Mouse (Mus musculus) stomach, postnatal 0 days (tissue): ENCODE data around the gene Slc2a3. TPM values are rescaled to one million over a fixed set of nuclear protein-coding genes. Genes with fewer than 3 reads are reported as not detected.

Source experiments
- ATAC-seq: fragments of 200-750 bp; cut with Nextera tagmentation; 2 replicates; pipeline ENCODE4 v1.8.0; 2017; ENCODE audit not compliant: low FRiP score, low TSS enrichment
- DNase-seq: peaks from one replicate; pipeline ENCODE4 v3.0.0-alpha.2; 2016; ENCODE audit warnings: low spot score
- H3K27ac ChIP-seq: fragments of 300-500 bp; sonication (generic); replicated peaks from 2 replicates; pipeline ENCODE4 v1.5.1; 2014; ENCODE audit warnings: mild to moderate bottlenecking, control low read depth
- H3K27me3 ChIP-seq: fragments of 300-500 bp; sonication (generic); 2 replicates; pipeline ENCODE4 v1.6.1; 2014; ENCODE audit warnings: low read length; ENCODE audit not compliant: control insufficient read depth, insufficient read depth
- H3K36me3 ChIP-seq: fragments of 300-500 bp; sonication (generic); 2 replicates; pipeline ENCODE4 v1.6.1; 2014; ENCODE audit warnings: low read length, mixed read lengths; ENCODE audit not compliant: control insufficient read depth, insufficient read depth
- H3K4me1 ChIP-seq: fragments of 300-500 bp; sonication (generic); replicated peaks from 2 replicates; pipeline ENCODE4 v1.6.1; 2014; ENCODE audit warnings: antibody characterized with exemption; ENCODE audit not compliant: control insufficient read depth, insufficient read depth
- H3K4me2 ChIP-seq: fragments of 300-500 bp; sonication (generic); replicated peaks from 2 replicates; pipeline ENCODE4 v1.6.1; 2014; ENCODE audit warnings: low read depth, mild to moderate bottlenecking, control low read depth, moderate library complexity
- H3K4me3 ChIP-seq: fragments of 300-500 bp; sonication (generic); 2 replicates; pipeline ENCODE4 v1.5.1; 2014; ENCODE audit warnings: low read depth, low read length, control low read depth
- H3K9ac ChIP-seq: fragments of 300-500 bp; sonication (generic); 2 replicates; pipeline ENCODE4 v1.6.1; 2014; ENCODE audit warnings: mild to moderate bottlenecking, low read length, control low read depth, mixed read lengths
- H3K9me3 ChIP-seq: fragments of 300-500 bp; sonication (generic); 2 replicates; pipeline ENCODE4 v1.6.1; 2016; ENCODE audit warnings: low read length; ENCODE audit not compliant: control insufficient read depth
- CTCF ChIP-seq: IDR thresholded peaks from 2 replicates; pipeline ENCODE4 v1.5.1; 2016; ENCODE audit warnings: antibody characterized with exemption, low read depth, mild to moderate bottlenecking, moderate library complexity
- EP300 ChIP-seq: optimal IDR thresholded peaks from 2 replicates; pipeline ENCODE3; 2016; ENCODE audit warnings: antibody characterized with exemption
- WGBS: fragments of 180-500 bp; shearing (Covaris S2); extraction: QIAGEN DNeasy Blood & Tissue Kit; methylation state at CpG from one replicate; pipeline ENCODE4 v1.1.7; 2014; 5-methylcytosine and 5-hydroxymethylcytosine counted together
- microRNA-seq: library from miRNA; unstranded; fragments of <30 nt; microRNA quantifications from one replicate; pipeline ENCODE4, GENCODE M21; 2016
- polyA plus RNA-seq: library from polyadenylated mRNA; unstranded; fragments of >200 nt; fragmentation: Nextera tagmentation; extraction: Ambion mirVana; gene quantifications from 2 replicates; pipeline ENCODE4 v1.2.1, GENCODE M21; 2015

Gene Slc2a3
- polyA plus RNA-seq, 1 experiment from 2014 or later: 3.3 TPM

DNA sequence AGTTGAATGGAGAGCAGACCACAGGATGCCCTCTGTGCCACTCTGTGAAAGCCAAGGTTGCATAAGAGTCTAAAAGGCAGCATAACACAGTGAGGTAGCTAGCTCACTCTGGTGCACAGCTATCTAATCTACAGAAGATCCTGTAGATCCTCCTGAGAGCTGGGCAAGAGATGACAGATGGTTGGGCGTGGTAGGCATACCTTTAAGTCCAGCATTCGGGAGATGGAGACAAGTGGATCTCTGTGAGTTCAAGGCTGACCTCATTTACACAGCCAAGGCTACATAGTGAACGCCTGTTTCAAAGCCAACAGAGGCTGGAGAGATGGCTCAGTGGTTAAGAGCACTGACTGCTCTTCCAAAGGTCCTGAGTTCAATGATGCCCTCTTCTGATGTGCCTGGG lies 106.0 kb downstream of the Slc2a3 start:
- 87% methylated on average over 3 of the region's 3 CpGs for WGBS
- H3K36me3 ChIP-seq: no peaks in the 10 kb centered on the region
- TF ChIP-seq EP300: no peak
- TF ChIP-seq CTCF: no peak

DNA sequence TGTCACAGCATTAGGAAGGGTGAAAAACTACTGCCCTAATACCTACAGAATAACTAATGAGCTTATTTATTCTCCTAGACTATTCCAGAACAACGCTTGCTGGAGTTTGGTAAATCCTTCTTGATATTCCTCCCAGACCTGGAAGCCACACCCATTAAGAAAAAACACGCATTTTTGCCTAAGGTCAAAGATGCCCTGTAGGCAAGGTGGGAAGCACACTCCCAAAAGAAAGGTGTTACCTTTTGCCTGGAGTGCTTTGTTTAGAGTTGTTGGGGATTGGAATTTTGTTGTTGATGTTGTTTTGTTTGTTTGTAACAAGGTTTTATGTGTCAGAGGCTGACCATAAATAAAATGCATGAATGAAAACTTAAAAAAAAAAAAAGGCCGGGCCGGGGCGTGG lies 111.4 kb downstream of the Slc2a3 start:
- H3K9me3 ChIP-seq: no peaks in the 10 kb centered on the region
- WGBS: 75% methylated on average over 5 of the region's 5 CpGs

More for the DNA sequence above, 106.0 kb downstream of the Slc2a3 start:
- no peaks in the 10 kb centered on the region for H3K27me3 ChIP-seq
- H3K9ac ChIP-seq: no peak overlapping the region
- no peaks in the 10 kb centered on the region for H3K9me3 ChIP-seq
- H3K4me2 ChIP-seq: no peak overlapping the region
- no peak for DNase-seq
- no peaks in the 10 kb centered on the region for H3K4me1 ChIP-seq
- no peak for ATAC-seq
- H3K4me3 ChIP-seq: no peak overlapping the region
- no peak overlapping the region for H3K27ac ChIP-seq

DNA sequence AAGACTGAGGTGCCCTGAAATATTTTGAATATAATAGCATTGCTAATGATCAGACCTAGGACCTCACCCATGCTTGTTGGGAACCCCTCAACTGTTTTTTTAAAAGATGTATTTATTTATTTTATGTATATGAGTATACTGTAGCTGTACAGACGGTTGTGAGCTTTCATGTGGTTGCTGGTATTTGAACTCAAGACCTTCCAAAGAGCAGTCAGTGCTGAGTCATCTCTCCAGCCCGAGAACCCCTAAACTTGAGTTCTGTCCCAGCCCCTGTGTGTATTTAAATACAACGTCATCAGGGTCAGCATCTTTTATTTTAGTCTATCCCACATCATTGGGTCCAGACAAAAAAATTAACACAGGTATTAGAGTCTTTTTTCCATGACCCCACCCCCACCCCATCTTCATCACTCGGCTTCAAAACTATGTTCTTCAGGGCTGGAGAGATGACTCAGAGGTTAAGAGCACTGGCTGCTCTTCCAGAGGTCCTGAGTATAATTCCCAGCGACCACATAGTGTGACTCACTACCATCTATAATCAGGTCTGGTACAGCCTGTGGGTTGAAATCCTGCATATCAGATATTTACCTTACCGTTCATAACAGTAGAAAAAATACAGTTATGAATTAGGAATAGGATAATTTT lies 111.9 kb downstream of the Slc2a3 start:
- no peaks in the 10 kb centered on the region; the same call in 1 of the 2 replicates for H3K27me3 ChIP-seq
- no peak for ATAC-seq
- TF ChIP-seq CTCF (no peak), EP300 (no peak)
- no peaks in the 10 kb centered on the region for H3K9me3 ChIP-seq
- H3K36me3 ChIP-seq: no peaks in the 10 kb centered on the region
- no peak overlapping the region for H3K4me2 ChIP-seq
- 72% methylated on average over 6 of the region's 6 CpGs for WGBS
- no peak for DNase-seq
- H3K27ac ChIP-seq: no peak overlapping the region
- H3K4me1 ChIP-seq: no peaks in the 10 kb centered on the region
- H3K9ac ChIP-seq: no peak overlapping the region
- H3K4me3 ChIP-seq: no peak overlapping the region

More for the DNA sequence above, 111.4 kb downstream of the Slc2a3 start:
- H3K36me3 ChIP-seq: no peaks in the 10 kb centered on the region
- H3K4me1 ChIP-seq: no peaks in the 10 kb centered on the region
- no peak for DNase-seq
- no peak for ATAC-seq
- H3K27ac ChIP-seq: no peak overlapping the region
- no peak overlapping the region for H3K4me2 ChIP-seq
- H3K9ac ChIP-seq: no peak overlapping the region
- no peak overlapping the region for H3K4me3 ChIP-seq
- H3K27me3 ChIP-seq: no peaks in the 10 kb centered on the region; the same call in 1 of the 2 replicates
- TF ChIP-seq EP300 (no peak), CTCF (no peak)

DNA sequence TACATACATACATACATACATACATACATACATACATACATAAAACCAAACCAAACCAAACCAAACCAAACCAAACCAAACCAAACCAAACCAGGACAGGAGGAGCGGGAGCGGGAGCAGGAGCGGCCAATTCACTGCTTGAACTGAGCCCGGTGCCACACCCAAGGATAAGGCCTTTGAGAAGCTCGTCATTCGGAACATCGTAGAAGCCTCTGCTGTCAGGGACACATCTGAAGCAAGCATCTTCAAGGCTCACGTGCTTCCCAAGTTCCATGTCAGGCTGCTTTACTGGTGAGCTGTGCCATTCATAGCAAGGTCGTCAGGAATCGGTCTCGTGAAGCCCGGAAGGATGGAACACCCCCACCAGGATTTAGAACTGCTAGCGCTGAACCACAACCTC lies 114.7 kb downstream of the Slc2a3 start:
- 90% methylated on average over 13 of the region's 13 CpGs for WGBS
- DNase-seq (no peak), ATAC-seq (no peak)
- Histone ChIP-seq H3K4me1 (no peaks in the 10 kb centered on the region), H3K4me3 (no peak overlapping the region), H3K9ac (no peak overlapping the region), H3K27ac (no peak overlapping the region), H3K27me3 (no peaks in the 10 kb centered on the region; the same call in 1 of the 2 replicates), H3K9me3 (no peaks in the 10 kb centered on the region), H3K4me2 (no peak overlapping the region), H3K36me3 (no peaks in the 10 kb centered on the region)
- TF ChIP-seq EP300: no peak
- TF ChIP-seq CTCF: no peak

DNA sequence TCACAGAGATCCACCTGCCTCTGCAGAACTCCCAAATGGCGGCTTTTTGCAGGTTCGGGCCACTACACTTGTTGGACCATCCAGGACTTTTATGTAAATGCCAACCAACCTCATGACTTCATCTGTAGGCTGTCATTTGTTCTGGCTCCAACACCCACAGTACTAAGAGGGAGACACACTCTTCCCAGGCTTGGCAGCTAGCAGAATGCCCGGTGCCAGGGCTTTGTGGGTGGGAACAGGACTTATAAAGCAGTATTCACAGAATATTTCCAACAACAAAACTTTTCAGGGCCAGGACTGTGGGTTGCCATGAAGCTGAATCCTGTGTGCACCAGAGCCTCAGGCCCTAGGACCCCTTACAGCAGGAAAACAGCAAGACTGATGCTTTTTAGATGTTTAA lies 118.8 kb downstream of the Slc2a3 start:
- Histone ChIP-seq H3K9me3 (no peaks in the 10 kb centered on the region), H3K27me3 (no peaks in the 10 kb centered on the region), H3K36me3 (no peaks in the 10 kb centered on the region), H3K4me1 (no peaks in the 10 kb centered on the region), H3K27ac (no peak overlapping the region), H3K4me2 (no peak overlapping the region), H3K4me3 (no peak overlapping the region), H3K9ac (no peak overlapping the region)
- 76% methylated on average over 3 of the region's 3 CpGs for WGBS
- TF ChIP-seq CTCF (no peak), EP300 (no peak)
- ATAC-seq: no peak
- DNase-seq: no peak

Small RNAs within 50 kb of the gene (microRNA-seq; reads per million reads assigned to microRNA genes)
- not detected for gene Mir7231

Other genes with a start within 250 kb of the Slc2a3 start
- gene Aicda, start 247.8 kb downstream of the Slc2a3 start, polyA plus RNA-seq: 0.04 TPM in 1 of 2 replicates, not detected in the other
- 7.3 and 7.8 TPM in 2 replicates for gene Apobec1, start 199.2 kb downstream of the Slc2a3 start, polyA plus RNA-seq
- gene Gdf3, start 191.6 kb downstream of the Slc2a3 start, polyA plus RNA-seq: not detected in 2 replicates
- gene Dppa3, start 175.2 kb downstream of the Slc2a3 start, polyA plus RNA-seq: not detected in 2 replicates
- 0.06 and 0.07 TPM in 2 replicates for gene Nanog, start 94.2 kb downstream of the Slc2a3 start, polyA plus RNA-seq
- gene Foxj2, start 18.3 kb upstream of the Slc2a3 start, polyA plus RNA-seq: 3.0 and 3.5 TPM in 2 replicates
- 2.4 and 2.5 TPM in 2 replicates for gene C3ar1, start 54.5 kb upstream of the Slc2a3 start, polyA plus RNA-seq
- 29.1 and 29.8 TPM in 2 replicates for gene Necap1, start 72.8 kb upstream of the Slc2a3 start, polyA plus RNA-seq
- gene Clec4a1, start 120.2 kb upstream of the Slc2a3 start, polyA plus RNA-seq: 3.4 and 4.4 TPM in 2 replicates
- gene Clec4a3, start 150.9 kb upstream of the Slc2a3 start, polyA plus RNA-seq: 3.1 and 3.3 TPM in 2 replicates
- not detected in 2 replicates for gene Clec4a4, start 188.7 kb upstream of the Slc2a3 start, polyA plus RNA-seq
- 0.13 TPM in 1 of 2 replicates, not detected in the other for gene Clec4b1, start 248.3 kb upstream of the Slc2a3 start, polyA plus RNA-seq